Mouse (Mus musculus): Measurements from ENCODE around the gene Nckap5. TPM values are rescaled to one million over a fixed set of nuclear protein-coding genes. Genes with fewer than 3 reads are reported as not detected.

Gene Nckap5
- polyA plus RNA-seq, 1 experiment from 2014 or later, result 16.6 TPM

- H3K27me3 ChIP-seq (replicated peaks; ENCODE audit: control insufficient read depth, insufficient read depth, low read length), result no peaks in the 10 kb centered on the region
- H3K9me3 ChIP-seq (replicated peaks; ENCODE audit: control insufficient read depth, low read length), result no peaks in the 10 kb centered on the region
- no peak overlapping the region for H3K4me3 ChIP-seq (ENCODE audit: low read depth, low read length)
- H3K36me3 ChIP-seq (ENCODE audit: control insufficient read depth, insufficient read depth, low read length), result no peaks in the 10 kb centered on the region
- no peak overlapping the region for H3K27ac ChIP-seq (ENCODE audit: low read depth, low read length)
- ATAC-seq (no peak), DNase-seq (ENCODE audit: low spot score) (no peak)
- peaks cover 4% of the 10 kb centered on the region for H3K4me1 ChIP-seq (ENCODE audit: control insufficient read depth, insufficient read depth, low read length)
- WGBS, result 88% methylated on average over 7 of the region's 7 CpGs
- no peak overlapping the region for H3K4me2 ChIP-seq (ENCODE audit: low read length)
- no peak overlapping the region for H3K9ac ChIP-seq (ENCODE audit: low read length)
These were observed 349.0 kb downstream of the Nckap5 start for GRCm38 (mm10) chr1:126481459-126482228.

GRCm38 (mm10) chr1:126473044-126473443, 357.6 kb downstream of the Nckap5 start:
- Histone ChIP-seq H3K4me1 (ENCODE audit: control insufficient read depth, insufficient read depth, low read length) (peaks cover 20% of the 10 kb centered on the region), H3K36me3 (ENCODE audit: control insufficient read depth, insufficient read depth, low read length) (no peaks in the 10 kb centered on the region), H3K4me3 (ENCODE audit: low read depth, low read length) (no peak overlapping the region), H3K27me3 (replicated peaks; ENCODE audit: control insufficient read depth, insufficient read depth, low read length) (no peaks in the 10 kb centered on the region), H3K9ac (ENCODE audit: low read length) (no peak overlapping the region), H3K9me3 (replicated peaks; ENCODE audit: control insufficient read depth, low read length) (no peaks in the 10 kb centered on the region), H3K4me2 (ENCODE audit: low read length) (no peak overlapping the region), H3K27ac (ENCODE audit: low read depth, low read length) (no peak overlapping the region)
- ATAC-seq, result no peak
- DNase-seq (ENCODE audit: low spot score), result no peak
- WGBS, result 91% methylated on average over 5 of the region's 5 CpGs

GRCm38 (mm10) chr1:126471419-126471818, 359.2 kb downstream of the Nckap5 start:
- DNase-seq (ENCODE audit: low spot score) (no peak), ATAC-seq (no peak)
- Histone ChIP-seq H3K9ac (ENCODE audit: low read length) (no peak overlapping the region), H3K4me2 (ENCODE audit: low read length) (no peak overlapping the region), H3K36me3 (ENCODE audit: control insufficient read depth, insufficient read depth, low read length) (no peaks in the 10 kb centered on the region), H3K27ac (ENCODE audit: low read depth, low read length) (peak overlapping the region; percentile 74), H3K27me3 (replicated peaks; ENCODE audit: control insufficient read depth, insufficient read depth, low read length) (no peaks in the 10 kb centered on the region), H3K4me3 (ENCODE audit: low read depth, low read length) (no peak overlapping the region), H3K4me1 (ENCODE audit: control insufficient read depth, insufficient read depth, low read length) (peaks cover 20% of the 10 kb centered on the region), H3K9me3 (replicated peaks; ENCODE audit: control insufficient read depth, low read length) (no peaks in the 10 kb centered on the region)
- WGBS, result 84% methylated on average over 2 of the region's 2 CpGs

GRCm38 (mm10) chr1:126470883-126471282, 359.7 kb downstream of the Nckap5 start:
- no peaks in the 10 kb centered on the region for H3K27me3 ChIP-seq (replicated peaks; ENCODE audit: control insufficient read depth, insufficient read depth, low read length)
- DNase-seq (ENCODE audit: low spot score) (no peak), ATAC-seq (0 out of 2 replicates have a peak, but pooled peaks have one; percentile 8)
- H3K4me2 ChIP-seq (ENCODE audit: low read length), result no peak overlapping the region
- peaks cover 20% of the 10 kb centered on the region for H3K4me1 ChIP-seq (ENCODE audit: control insufficient read depth, insufficient read depth, low read length)
- no peak overlapping the region for H3K9ac ChIP-seq (ENCODE audit: low read length)
- H3K9me3 ChIP-seq (replicated peaks; ENCODE audit: control insufficient read depth, low read length), result no peaks in the 10 kb centered on the region
- H3K4me3 ChIP-seq (ENCODE audit: low read depth, low read length), result no peak overlapping the region
- no peaks in the 10 kb centered on the region for H3K36me3 ChIP-seq (ENCODE audit: control insufficient read depth, insufficient read depth, low read length)
- peak overlapping the region; percentile 74 for H3K27ac ChIP-seq (ENCODE audit: low read depth, low read length)
- 62% methylated on average over 2 of the region's 2 CpGs for WGBS

- H3K27ac ChIP-seq (ENCODE audit: low read depth, low read length), result peak overlapping the region; percentile 74
- H3K4me1 ChIP-seq (ENCODE audit: control insufficient read depth, insufficient read depth, low read length), result peaks cover 20% of the 10 kb centered on the region
- no peak overlapping the region for H3K9ac ChIP-seq (ENCODE audit: low read length)
- 13% methylated on average over 5 of the region's 5 CpGs for WGBS
- no peaks in the 10 kb centered on the region for H3K9me3 ChIP-seq (replicated peaks; ENCODE audit: control insufficient read depth, low read length)
- no peaks in the 10 kb centered on the region for H3K36me3 ChIP-seq (ENCODE audit: control insufficient read depth, insufficient read depth, low read length)
- ATAC-seq, result peak; percentile 89
- DNase-seq (ENCODE audit: low spot score), result peak; percentile 91
- H3K4me2 ChIP-seq (ENCODE audit: low read length), result peak overlapping the region; percentile 6; the same call in 1 of the 2 replicates
- no peaks in the 10 kb centered on the region for H3K27me3 ChIP-seq (replicated peaks; ENCODE audit: control insufficient read depth, insufficient read depth, low read length)
- no peak overlapping the region for H3K4me3 ChIP-seq (ENCODE audit: low read depth, low read length)
These were observed 360.6 kb downstream of the Nckap5 start for GRCm38 (mm10) chr1:126469818-126470544.

- Histone ChIP-seq H3K4me3 (ENCODE audit: low read depth, low read length) (no peak overlapping the region), H3K27me3 (replicated peaks; ENCODE audit: control insufficient read depth, insufficient read depth, low read length) (no peaks in the 10 kb centered on the region), H3K4me2 (ENCODE audit: low read length) (no peak overlapping the region), H3K9me3 (replicated peaks; ENCODE audit: control insufficient read depth, low read length) (no peaks in the 10 kb centered on the region), H3K9ac (ENCODE audit: low read length) (0 out of 2 replicates have a peak overlapping the region, but pooled peaks have one; percentile 13), H3K36me3 (ENCODE audit: control insufficient read depth, insufficient read depth, low read length) (no peaks in the 10 kb centered on the region), H3K27ac (ENCODE audit: low read depth, low read length) (peak overlapping the region; percentile 30; the same call in 1 of the 2 replicates), H3K4me1 (ENCODE audit: control insufficient read depth, insufficient read depth, low read length) (peaks cover 7% of the 10 kb centered on the region)
- ATAC-seq (peak; percentile 50), DNase-seq (ENCODE audit: low spot score) (peak; percentile 36)
- 21% methylated on average over 11 of the region's 11 CpGs for WGBS
These were observed 368.9 kb downstream of the Nckap5 start for GRCm38 (mm10) chr1:126461527-126462354.

GRCm38 (mm10) chr1:126457739-126458138, 372.9 kb downstream of the Nckap5 start:
- Histone ChIP-seq H3K4me3 (ENCODE audit: low read depth, low read length) (no peak overlapping the region), H3K27ac (ENCODE audit: low read depth, low read length) (peak overlapping the region; percentile 33; the same call in 1 of the 2 replicates), H3K4me2 (ENCODE audit: low read length) (no peak overlapping the region), H3K9me3 (replicated peaks; ENCODE audit: control insufficient read depth, low read length) (no peaks in the 10 kb centered on the region), H3K4me1 (ENCODE audit: control insufficient read depth, insufficient read depth, low read length) (peaks cover 11% of the 10 kb centered on the region), H3K9ac (ENCODE audit: low read length) (no peak overlapping the region), H3K27me3 (replicated peaks; ENCODE audit: control insufficient read depth, insufficient read depth, low read length) (no peaks in the 10 kb centered on the region), H3K36me3 (ENCODE audit: control insufficient read depth, insufficient read depth, low read length) (no peaks in the 10 kb centered on the region)
- ATAC-seq (no peak), DNase-seq (ENCODE audit: low spot score) (no peak)
- 96% methylated on average over 1 of the region's 1 CpGs for WGBS

GRCm38 (mm10) chr1:126454504-126455173, 376.0 kb downstream of the Nckap5 start:
- Histone ChIP-seq H3K27me3 (replicated peaks; ENCODE audit: control insufficient read depth, insufficient read depth, low read length) (no peaks in the 10 kb centered on the region), H3K27ac (ENCODE audit: low read depth, low read length) (peak overlapping the region; percentile 36; the same call in 1 of the 2 replicates), H3K9me3 (replicated peaks; ENCODE audit: control insufficient read depth, low read length) (no peaks in the 10 kb centered on the region), H3K36me3 (ENCODE audit: control insufficient read depth, insufficient read depth, low read length) (no peaks in the 10 kb centered on the region), H3K9ac (ENCODE audit: low read length) (no peak overlapping the region), H3K4me3 (ENCODE audit: low read depth, low read length) (no peak overlapping the region), H3K4me1 (ENCODE audit: control insufficient read depth, insufficient read depth, low read length) (peaks cover 9% of the 10 kb centered on the region; the same call in 1 of the 2 replicates), H3K4me2 (ENCODE audit: low read length) (no peak overlapping the region)
- ATAC-seq (peak; percentile 73), DNase-seq (ENCODE audit: low spot score) (peak; percentile 77)
- WGBS, result 25% methylated on average over 9 of the region's 9 CpGs

Data from forebrain, embryonic 14.5 days (tissue).